Mouse (Mus musculus) neural tube, embryonic 14.5 days (tissue): ENCODE results near the gene Nin. TPM values are rescaled to one million over a fixed set of nuclear protein-coding genes. Genes with fewer than 3 reads are reported as not detected.

Source experiments
- ATAC-seq: fragments of 200-750 bp; cut with Nextera tagmentation; 2 replicates; pipeline ENCODE4 v1.8.0; 2017; ENCODE audit warnings: low read depth, mild to moderate bottlenecking, moderate TSS enrichment, moderate library complexity
- H3K27ac ChIP-seq: fragments of 300-500 bp; sonication (generic); 2 replicates; pipeline ENCODE4 v1.5.1; 2014; ENCODE audit warnings: low read depth, mild to moderate bottlenecking, control low read depth, low read length, moderate library complexity, mixed read lengths
- H3K27me3 ChIP-seq: fragments of 300-500 bp; sonication (generic); 2 replicates; pipeline ENCODE4 v1.6.1; 2014; ENCODE audit warnings: low read length; ENCODE audit not compliant: control insufficient read depth, insufficient read depth
- H3K36me3 ChIP-seq: fragments of 300-500 bp; sonication (generic); 2 replicates; pipeline ENCODE4 v1.6.1; 2014; ENCODE audit warnings: low read length, mixed read lengths; ENCODE audit not compliant: control insufficient read depth, insufficient read depth
- H3K4me1 ChIP-seq: fragments of 300-500 bp; sonication (generic); 2 replicates; pipeline ENCODE4 v1.6.1; 2014; ENCODE audit warnings: low read length; ENCODE audit not compliant: control insufficient read depth, insufficient read depth
- H3K4me2 ChIP-seq: fragments of 300-500 bp; sonication (generic); 2 replicates; pipeline ENCODE4 v1.6.1; 2014; ENCODE audit warnings: mild to moderate bottlenecking, low read depth, low read length, control low read depth
- H3K4me3 ChIP-seq: fragments of 300-500 bp; sonication (generic); 2 replicates; pipeline ENCODE4 v1.5.1; 2014; ENCODE audit warnings: low read depth, low read length, control low read depth, mixed read lengths
- H3K9ac ChIP-seq: fragments of 300-500 bp; sonication (generic); replicated peaks from 2 replicates; pipeline ENCODE4 v1.6.1; 2014; ENCODE audit warnings: low read depth, mild to moderate bottlenecking, control low read depth, low read length, mixed read lengths
- H3K9me3 ChIP-seq: fragments of 300-500 bp; sonication (generic); 2 replicates; pipeline ENCODE4 v1.6.1; 2016; ENCODE audit warnings: low read length; ENCODE audit not compliant: control insufficient read depth
- WGBS: fragments of 180-500 bp; shearing (Covaris S2); extraction: QIAGEN DNeasy Blood & Tissue Kit; methylation state at CpG from one replicate; pipeline ENCODE4 v1.1.7; 2014; 5-methylcytosine and 5-hydroxymethylcytosine counted together
- polyA plus RNA-seq: library from polyadenylated mRNA; unstranded; fragments of >200 nt; fragmentation: Nextera tagmentation; extraction: Ambion mirVana; gene quantifications from 2 replicates; pipeline ENCODE4 v1.2.1, GENCODE M21; 2014

The Nin gene
- polyA plus RNA-seq, 1 experiment from 2014 or later = 13.9 TPM

- peaks cover 37% of the 10 kb centered on the region for H3K36me3 ChIP-seq
- no peak overlapping the region for H3K27ac ChIP-seq
- H3K4me1 ChIP-seq = no peaks in the 10 kb centered on the region
- no peak overlapping the region for H3K4me3 ChIP-seq
- no peak for ATAC-seq
- 92% methylated on average over 6 of the region's 6 CpGs for WGBS
- no peak overlapping the region for H3K4me2 ChIP-seq
- H3K9ac ChIP-seq = no peak overlapping the region
- H3K9me3 ChIP-seq = no peaks in the 10 kb centered on the region
- H3K27me3 ChIP-seq = no peaks in the 10 kb centered on the region
Measured at GRCm38 (mm10) chr12:69967112-69967511, 146.4 kb downstream of the Nin start.

DNA sequence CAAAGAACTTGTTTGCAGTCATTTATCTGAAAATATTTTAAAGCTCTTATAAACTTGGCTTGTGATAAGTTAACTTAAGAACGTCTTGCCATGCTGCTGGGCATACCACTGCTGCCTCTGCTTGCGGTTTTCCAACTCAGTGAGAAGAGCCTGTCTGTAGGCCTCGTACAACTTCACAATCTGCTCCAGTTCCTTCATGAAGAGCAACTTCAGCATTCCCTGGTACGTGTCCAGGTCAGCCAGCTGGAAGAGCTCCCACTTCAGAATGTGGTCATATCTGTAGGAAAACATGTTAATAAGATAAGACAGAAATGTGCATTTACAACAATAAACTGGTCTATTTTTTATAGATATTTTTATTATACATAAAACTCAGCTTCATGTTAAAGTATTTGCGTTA is 147.4 kb downstream of the Nin start:
- Histone ChIP-seq H3K4me1 (no peaks in the 10 kb centered on the region), H3K27ac (no peak overlapping the region), H3K36me3 (peaks cover 45% of the 10 kb centered on the region), H3K4me3 (no peak overlapping the region), H3K27me3 (no peaks in the 10 kb centered on the region), H3K9ac (no peak overlapping the region), H3K9me3 (no peaks in the 10 kb centered on the region), H3K4me2 (no peak overlapping the region)
- 92% methylated on average over 5 of the region's 5 CpGs for WGBS
- no peak for ATAC-seq

DNA sequence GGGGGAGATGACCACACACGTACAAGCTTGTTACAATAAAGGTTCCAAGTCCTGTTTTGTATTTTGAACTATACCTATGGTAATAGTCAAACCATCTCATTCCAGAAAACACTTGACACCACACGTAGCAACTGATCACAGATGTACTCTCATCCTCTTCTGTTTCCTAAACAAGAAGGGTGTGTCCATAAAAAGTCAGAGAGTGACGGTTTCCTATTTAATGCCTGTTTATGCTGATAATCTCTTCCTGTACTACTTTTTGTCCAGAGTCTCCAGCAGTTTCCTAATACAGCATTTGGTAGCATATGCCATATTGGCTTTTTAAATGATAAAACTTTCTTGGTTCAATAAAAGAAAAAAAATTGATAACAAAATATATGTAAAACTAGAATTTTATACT is 147.9 kb downstream of the Nin start:
- H3K36me3 ChIP-seq = peaks cover 45% of the 10 kb centered on the region
- H3K4me2 ChIP-seq = no peak overlapping the region
- H3K27me3 ChIP-seq = no peaks in the 10 kb centered on the region
- WGBS = 92% methylated on average over 3 of the region's 3 CpGs
- no peak overlapping the region for H3K27ac ChIP-seq
- no peak overlapping the region for H3K9ac ChIP-seq
- no peak for ATAC-seq
- H3K4me1 ChIP-seq = no peaks in the 10 kb centered on the region
- H3K9me3 ChIP-seq = no peaks in the 10 kb centered on the region
- no peak overlapping the region for H3K4me3 ChIP-seq

DNA sequence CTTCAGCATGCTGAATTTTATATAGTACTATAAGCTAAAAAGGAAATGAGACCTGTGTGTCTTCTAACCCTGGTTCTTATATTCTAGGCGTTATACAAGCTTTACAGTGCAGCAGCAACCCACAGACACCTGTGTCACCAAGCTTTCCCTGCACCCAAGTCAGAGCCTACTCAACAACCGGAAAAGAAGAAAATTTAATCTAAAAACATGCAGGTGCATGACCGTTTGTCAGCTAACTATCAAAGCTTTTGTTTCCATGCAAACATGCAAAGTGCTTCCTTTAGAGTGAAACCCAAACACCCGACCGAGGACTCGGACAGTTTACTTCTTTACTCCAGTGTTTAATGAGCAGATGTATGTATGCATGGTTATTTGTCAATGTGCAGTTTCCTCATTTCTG is 150.4 kb downstream of the Nin start:
- Histone ChIP-seq H3K4me2 (no peak overlapping the region), H3K9me3 (no peaks in the 10 kb centered on the region), H3K36me3 (peaks cover 55% of the 10 kb centered on the region), H3K27ac (no peak overlapping the region), H3K4me3 (no peak overlapping the region), H3K9ac (no peak overlapping the region), H3K4me1 (no peaks in the 10 kb centered on the region), H3K27me3 (no peaks in the 10 kb centered on the region)
- 90% methylated on average over 6 of the region's 6 CpGs for WGBS
- no peak for ATAC-seq

DNA sequence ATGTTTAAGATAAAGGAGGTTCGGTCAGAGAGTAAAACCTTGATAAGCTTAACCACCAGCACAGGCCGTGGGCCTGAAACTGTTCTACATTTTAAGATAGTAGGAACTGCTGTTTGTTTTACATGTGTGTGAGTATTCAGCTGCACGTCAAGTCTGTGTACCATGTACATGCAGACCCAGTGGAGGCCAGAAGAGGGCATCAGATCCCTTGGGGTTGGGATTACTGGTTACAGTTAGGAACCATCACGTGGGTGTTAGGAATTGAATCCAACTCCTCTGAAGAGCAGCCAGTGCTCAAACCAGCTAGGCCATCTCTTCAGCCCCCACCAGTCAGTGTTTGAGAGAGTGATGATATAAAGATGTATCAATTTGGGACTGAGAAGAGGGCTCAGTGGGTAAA is 151.0 kb downstream of the Nin start:
- H3K36me3 ChIP-seq = peaks cover 53% of the 10 kb centered on the region
- H3K9ac ChIP-seq = no peak overlapping the region
- no peaks in the 10 kb centered on the region for H3K9me3 ChIP-seq
- no peak for ATAC-seq
- no peaks in the 10 kb centered on the region for H3K4me1 ChIP-seq
- H3K4me2 ChIP-seq = no peak overlapping the region
- no peak overlapping the region for H3K4me3 ChIP-seq
- WGBS = 64% methylated on average over 4 of the region's 4 CpGs
- no peaks in the 10 kb centered on the region for H3K27me3 ChIP-seq
- H3K27ac ChIP-seq = no peak overlapping the region

Other genes starting within 250 kb of the Nin start
- gene Atl1, start 221.1 kb downstream of the Nin start, polyA plus RNA-seq = 145 and 166 TPM in 2 replicates
- 35.3 and 42.7 TPM in 2 replicates for gene Map4k5, start 220.5 kb downstream of the Nin start, polyA plus RNA-seq
- gene Sav1, start 126.7 kb downstream of the Nin start, polyA plus RNA-seq = 2.7 and 3.5 TPM in 2 replicates
- gene Abhd12b, start 40.4 kb upstream of the Nin start, polyA plus RNA-seq = 0.18 and 0.20 TPM in 2 replicates
- gene Pygl, start 117.8 kb upstream of the Nin start, polyA plus RNA-seq = 8.1 and 9.2 TPM in 2 replicates
- 96.4 and 106 TPM in 2 replicates for gene Trim9, start 233.9 kb upstream of the Nin start, polyA plus RNA-seq